Mouse (Mus musculus) embryonic facial prominence, embryonic 11.5 days (tissue): Measurements from ENCODE around the gene Maml3. TPM values are rescaled to one million over a fixed set of nuclear protein-coding genes. Genes with fewer than 3 reads are reported as not detected.

Experiments used
- ATAC-seq: fragments of 200-750 bp; cut with Nextera tagmentation; replicated peaks from 2 replicates; pipeline ENCODE4 v1.8.0; 2017; ENCODE audit warnings: low read depth; ENCODE audit not compliant: insufficient number of reproducible peaks, low FRiP score, low TSS enrichment
- DNase-seq: peaks from one replicate; pipeline ENCODE4 v3.0.0-alpha.2; 2015; ENCODE audit warnings: low spot score
- H3K27ac ChIP-seq: fragments of 300-500 bp; sonication (generic); replicated peaks from 2 replicates; pipeline ENCODE4 v1.5.1; 2014; ENCODE audit warnings: mild to moderate bottlenecking, low read depth, low read length, control low read depth
- H3K27me3 ChIP-seq: fragments of 300-500 bp; sonication (generic); 2 replicates; pipeline ENCODE4 v1.6.1; 2014; ENCODE audit warnings: mild to moderate bottlenecking, low read length, moderate library complexity, mixed read lengths; ENCODE audit not compliant: control insufficient read depth, insufficient read depth
- H3K36me3 ChIP-seq: fragments of 300-500 bp; sonication (generic); replicated peaks from 2 replicates; pipeline ENCODE4 v1.6.1; 2014; ENCODE audit warnings: low read depth, mild to moderate bottlenecking, low read length, moderate library complexity, mixed read lengths; ENCODE audit not compliant: control insufficient read depth, insufficient read depth
- H3K4me1 ChIP-seq: fragments of 300-500 bp; sonication (generic); 2 replicates; pipeline ENCODE4 v1.6.1; 2014; ENCODE audit warnings: low read length, mixed read lengths; ENCODE audit not compliant: control insufficient read depth, insufficient read depth
- H3K4me2 ChIP-seq: fragments of 300-500 bp; sonication (generic); 2 replicates; pipeline ENCODE4 v1.6.1; 2014; ENCODE audit warnings: low read depth, mild to moderate bottlenecking, control low read depth, low read length, moderate library complexity
- H3K4me3 ChIP-seq: fragments of 300-500 bp; sonication (generic); 2 replicates; pipeline ENCODE4 v1.5.1; 2014; ENCODE audit warnings: low read depth, low read length, control low read depth
- H3K9ac ChIP-seq: fragments of 300-500 bp; sonication (generic); replicated peaks from 2 replicates; pipeline ENCODE4 v1.6.1; 2014; ENCODE audit warnings: mild to moderate bottlenecking, control low read depth, low read length
- H3K9me3 ChIP-seq: fragments of 300-500 bp; sonication (generic); replicated peaks from 2 replicates; pipeline ENCODE4 v1.6.1; 2016; ENCODE audit warnings: mild to moderate bottlenecking, low read length, inconsistent platforms, mixed read lengths; ENCODE audit not compliant: control insufficient read depth
- WGBS: fragments of 180-500 bp; shearing (Covaris S2); extraction: QIAGEN DNeasy Blood & Tissue Kit; methylation state at CpG from one replicate; pipeline ENCODE4 v1.1.7; 2014; 5-methylcytosine and 5-hydroxymethylcytosine counted together
- polyA plus RNA-seq: library from polyadenylated mRNA; unstranded; fragments of >200 nt; fragmentation: Nextera tagmentation; extraction: Ambion mirVana; gene quantifications from 2 replicates; pipeline ENCODE4 v1.2.1, GENCODE M21; 2014

The Maml3 gene
- polyA plus RNA-seq, 1 experiment from 2014 or later = 4.4 TPM

DNA sequence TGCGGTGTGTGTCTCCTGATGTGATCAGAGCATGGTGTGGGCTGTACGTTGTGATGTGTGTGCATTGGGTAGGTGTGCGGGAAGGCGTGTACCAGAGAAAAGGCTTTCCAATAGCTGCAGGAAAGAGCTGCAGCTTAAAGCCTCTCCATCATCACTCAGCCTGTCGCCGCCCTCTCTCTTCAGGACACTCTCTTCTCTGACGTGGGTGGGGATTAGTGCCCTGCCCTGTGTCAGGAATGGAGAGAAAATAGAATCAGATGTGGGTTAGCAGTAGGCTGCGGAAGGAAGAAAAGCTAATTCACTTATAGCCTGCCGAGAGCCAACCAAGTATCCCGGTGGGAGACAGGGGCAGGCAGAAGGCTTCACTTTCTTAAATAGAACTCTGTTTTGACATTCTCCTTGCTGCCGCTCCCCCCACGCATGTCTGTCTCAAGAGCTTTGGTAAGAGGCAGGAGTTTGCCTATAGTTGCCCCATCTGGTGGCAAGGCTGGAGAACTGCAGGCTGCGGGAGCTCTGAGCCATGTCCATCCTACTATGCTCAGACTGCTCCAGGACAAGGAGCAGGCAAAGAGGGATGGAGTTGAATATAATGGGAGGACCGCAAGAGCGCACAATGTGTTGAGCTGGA, 456.7 kb downstream of the Maml3 start:
- H3K27ac ChIP-seq = no peak overlapping the region
- H3K4me2 ChIP-seq = no peak overlapping the region
- H3K9ac ChIP-seq = no peak overlapping the region
- ATAC-seq (peak; percentile 53), DNase-seq (peak; percentile 87)
- H3K27me3 ChIP-seq = no peaks in the 10 kb centered on the region
- WGBS = 38% methylated on average over 15 of the region's 15 CpGs
- no peaks in the 10 kb centered on the region; the same call in 1 of the 2 replicates for H3K4me1 ChIP-seq
- H3K4me3 ChIP-seq = no peak overlapping the region
- no peaks in the 10 kb centered on the region for H3K9me3 ChIP-seq
- H3K36me3 ChIP-seq = no peaks in the 10 kb centered on the region

DNA sequence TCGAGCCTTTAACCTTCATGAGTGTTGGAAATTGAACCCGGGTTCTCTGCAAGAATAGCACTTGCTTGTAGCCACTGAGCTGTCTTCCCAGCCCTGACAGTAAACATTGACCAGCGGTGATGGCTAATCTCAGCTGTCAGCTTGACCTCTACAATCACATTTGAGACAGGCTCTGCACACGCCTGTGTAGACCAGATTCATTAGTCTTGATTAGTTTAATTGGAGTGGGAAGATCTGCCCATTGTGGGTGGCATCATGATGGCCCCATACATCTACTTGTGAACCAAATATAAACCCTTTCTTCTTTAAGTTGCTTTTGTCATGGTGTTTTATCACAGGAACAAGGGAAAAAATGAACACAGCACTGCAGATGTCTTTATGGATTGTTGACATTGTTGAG, 457.5 kb downstream of the Maml3 start:
- DNase-seq (no peak), ATAC-seq (no peak)
- no peak overlapping the region for H3K9ac ChIP-seq
- no peak overlapping the region for H3K4me2 ChIP-seq
- WGBS = 83% methylated on average over 4 of the region's 4 CpGs
- no peak overlapping the region for H3K27ac ChIP-seq
- no peaks in the 10 kb centered on the region for H3K9me3 ChIP-seq
- no peaks in the 10 kb centered on the region for H3K27me3 ChIP-seq
- no peak overlapping the region for H3K4me3 ChIP-seq
- no peaks in the 10 kb centered on the region for H3K36me3 ChIP-seq
- H3K4me1 ChIP-seq = no peaks in the 10 kb centered on the region; the same call in 1 of the 2 replicates

DNA sequence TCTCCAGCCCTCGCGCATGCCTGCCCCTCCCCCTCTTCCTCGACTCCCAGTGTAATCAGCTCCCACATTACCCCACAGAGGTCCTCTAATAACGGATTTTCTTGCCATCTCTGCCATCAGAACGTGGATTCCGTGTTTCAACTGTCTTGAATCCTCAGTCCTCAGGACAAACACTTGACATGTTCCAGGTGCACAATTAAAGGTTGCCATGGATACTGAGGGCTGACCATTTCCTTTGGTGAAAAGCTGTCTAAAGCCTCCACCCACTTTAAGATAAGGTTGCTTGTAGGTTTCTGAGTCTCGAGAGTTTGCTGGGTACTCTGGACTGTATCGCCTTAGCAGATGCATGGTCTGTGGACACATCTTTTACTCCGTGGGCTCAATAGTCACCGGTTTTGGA, 458.6 kb downstream of the Maml3 start:
- Histone ChIP-seq H3K27me3 (no peaks in the 10 kb centered on the region), H3K27ac (no peak overlapping the region), H3K4me1 (no peaks in the 10 kb centered on the region; the same call in 1 of the 2 replicates), H3K4me3 (no peak overlapping the region), H3K9ac (no peak overlapping the region), H3K9me3 (no peaks in the 10 kb centered on the region), H3K36me3 (no peaks in the 10 kb centered on the region), H3K4me2 (no peak overlapping the region)
- WGBS = 67% methylated on average over 10 of the region's 10 CpGs
- no peak for ATAC-seq
- DNase-seq = no peak

DNA sequence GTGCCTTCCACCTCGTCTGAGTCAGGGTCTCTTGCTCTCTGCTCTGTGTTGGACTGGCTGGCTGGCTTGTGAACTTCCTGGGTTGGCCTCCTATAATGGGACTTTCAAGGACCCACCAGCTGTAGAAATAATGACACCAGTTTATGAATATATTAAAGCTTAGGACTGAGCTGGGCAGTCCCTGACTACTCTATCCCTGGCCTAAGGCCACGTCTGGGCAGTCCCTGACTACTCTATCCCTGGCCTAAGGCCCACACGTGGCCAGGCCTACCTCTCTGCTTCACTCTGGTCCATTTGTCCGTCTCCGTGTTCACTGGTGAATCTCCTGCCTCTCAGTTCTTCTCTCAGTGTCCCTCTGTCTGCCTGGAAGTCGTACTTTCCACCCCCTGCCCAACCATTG, 459.4 kb downstream of the Maml3 start:
- H3K4me1 ChIP-seq = no peaks in the 10 kb centered on the region; the same call in 1 of the 2 replicates
- H3K36me3 ChIP-seq = no peaks in the 10 kb centered on the region
- H3K27me3 ChIP-seq = no peaks in the 10 kb centered on the region
- H3K4me2 ChIP-seq = no peak overlapping the region
- DNase-seq (no peak), ATAC-seq (no peak)
- WGBS = 84% methylated on average over 6 of the region's 6 CpGs
- H3K9me3 ChIP-seq = no peaks in the 10 kb centered on the region
- no peak overlapping the region for H3K27ac ChIP-seq
- no peak overlapping the region for H3K9ac ChIP-seq
- H3K4me3 ChIP-seq = no peak overlapping the region

DNA sequence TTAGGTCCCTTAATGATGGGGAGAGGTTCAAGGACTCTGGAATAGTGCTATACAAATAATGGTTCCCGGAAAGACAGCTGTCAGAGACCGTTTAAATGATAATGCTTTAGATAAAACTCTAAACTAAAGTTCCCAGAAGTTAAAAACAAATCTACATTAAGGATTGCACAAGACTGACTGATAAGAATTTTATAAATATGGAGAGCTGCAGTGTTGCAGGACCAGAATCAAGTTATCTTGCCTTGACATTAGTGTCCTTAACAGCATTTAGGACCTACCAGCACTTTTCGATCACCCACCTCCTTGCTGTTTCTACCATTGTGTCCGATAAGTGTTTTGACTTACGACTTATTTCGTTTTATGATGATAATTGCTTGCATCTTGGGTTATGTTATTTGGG, 466.6 kb downstream of the Maml3 start:
- ATAC-seq (no peak), DNase-seq (no peak)
- H3K9me3 ChIP-seq = no peaks in the 10 kb centered on the region; the same call in 1 of the 2 replicates
- H3K4me3 ChIP-seq = no peak overlapping the region
- H3K27ac ChIP-seq = no peak overlapping the region
- H3K9ac ChIP-seq = no peak overlapping the region
- H3K4me2 ChIP-seq = no peak overlapping the region
- H3K4me1 ChIP-seq = no peaks in the 10 kb centered on the region
- H3K36me3 ChIP-seq = no peaks in the 10 kb centered on the region
- H3K27me3 ChIP-seq = no peaks in the 10 kb centered on the region
- 94% methylated on average over 6 of the region's 6 CpGs for WGBS

DNA sequence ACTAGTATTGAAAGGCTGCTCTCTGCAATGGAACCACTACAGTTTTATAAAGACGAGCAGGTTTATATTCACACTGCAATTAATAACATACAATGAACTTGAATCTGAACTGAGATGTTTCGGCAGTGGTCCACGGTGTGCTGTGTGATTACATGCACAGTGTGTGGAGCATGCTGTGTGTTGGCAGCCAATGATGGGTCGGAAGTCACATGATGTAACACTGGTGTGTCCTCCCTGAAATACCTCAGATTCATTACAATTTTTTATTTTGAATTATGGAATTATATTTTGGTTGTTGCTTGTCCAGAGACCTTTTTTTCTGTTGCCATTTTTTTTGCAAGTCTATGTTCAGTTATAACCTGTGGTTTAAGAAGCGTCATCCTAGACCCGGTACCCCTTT, 467.6 kb downstream of the Maml3 start:
- H3K4me3 ChIP-seq = no peak overlapping the region
- no peak for ATAC-seq
- DNase-seq = no peak
- H3K36me3 ChIP-seq = no peaks in the 10 kb centered on the region
- no peak overlapping the region for H3K27ac ChIP-seq
- no peaks in the 10 kb centered on the region; the same call in 1 of the 2 replicates for H3K9me3 ChIP-seq
- H3K4me1 ChIP-seq = no peaks in the 10 kb centered on the region
- H3K4me2 ChIP-seq = no peak overlapping the region
- no peaks in the 10 kb centered on the region for H3K27me3 ChIP-seq
- H3K9ac ChIP-seq = no peak overlapping the region
- WGBS = 88% methylated on average over 6 of the region's 6 CpGs

DNA sequence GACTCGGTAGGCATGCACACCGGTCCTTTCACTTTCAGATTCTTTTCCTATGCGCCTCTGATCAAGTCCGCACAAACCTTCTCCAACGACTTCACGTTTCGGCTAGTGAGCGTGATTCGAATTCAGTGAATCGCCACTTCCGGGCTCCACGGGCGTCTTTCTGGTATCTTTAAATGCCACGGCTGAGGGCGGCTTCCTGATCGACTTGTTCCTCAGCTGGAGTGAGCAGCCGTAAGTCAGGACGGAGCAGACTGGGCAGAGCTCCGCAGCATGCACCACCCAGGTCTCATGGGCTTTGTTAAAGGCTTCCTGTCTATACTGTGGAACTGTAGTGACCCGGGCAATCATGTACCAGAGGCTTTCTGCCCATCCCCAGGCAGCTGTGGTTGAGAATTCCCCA, 468.2 kb downstream of the Maml3 start:
- H3K9me3 ChIP-seq = no peaks in the 10 kb centered on the region; the same call in 1 of the 2 replicates
- H3K4me3 ChIP-seq = no peak overlapping the region
- H3K4me2 ChIP-seq = no peak overlapping the region
- no peak for ATAC-seq
- no peak overlapping the region for H3K27ac ChIP-seq
- H3K4me1 ChIP-seq = no peaks in the 10 kb centered on the region
- 87% methylated on average over 20 of the region's 20 CpGs for WGBS
- H3K27me3 ChIP-seq = no peaks in the 10 kb centered on the region
- H3K9ac ChIP-seq = no peak overlapping the region
- DNase-seq = no peak
- no peaks in the 10 kb centered on the region for H3K36me3 ChIP-seq

DNA sequence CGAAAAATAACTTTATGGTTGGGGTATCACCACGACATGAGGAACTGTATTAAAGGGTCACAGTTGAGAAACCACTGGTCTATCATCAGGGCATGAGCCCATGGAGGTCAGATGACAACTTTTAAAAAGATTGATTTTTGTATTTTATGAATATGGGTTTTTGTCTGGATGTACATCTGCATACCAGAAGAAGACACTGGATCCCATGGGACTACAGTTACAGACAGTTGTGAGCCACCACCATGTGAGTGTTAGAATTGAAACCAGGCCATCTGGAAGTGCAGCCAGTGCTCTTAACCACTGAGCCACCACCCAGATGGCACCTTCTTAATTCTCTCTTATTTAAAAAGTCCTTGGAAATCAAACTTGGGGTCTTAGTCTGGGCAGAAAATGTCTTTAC, 468.9 kb downstream of the Maml3 start:
- Histone ChIP-seq H3K9ac (no peak overlapping the region), H3K27me3 (no peaks in the 10 kb centered on the region), H3K36me3 (no peaks in the 10 kb centered on the region), H3K4me3 (no peak overlapping the region), H3K27ac (no peak overlapping the region), H3K9me3 (no peaks in the 10 kb centered on the region; the same call in 1 of the 2 replicates), H3K4me2 (no peak overlapping the region), H3K4me1 (no peaks in the 10 kb centered on the region)
- ATAC-seq (no peak), DNase-seq (no peak)
- WGBS = 91% methylated on average over 2 of the region's 2 CpGs
